Mouse (Mus musculus): ENCODE results near the gene Cd82.

Cd82 gene

DNA sequence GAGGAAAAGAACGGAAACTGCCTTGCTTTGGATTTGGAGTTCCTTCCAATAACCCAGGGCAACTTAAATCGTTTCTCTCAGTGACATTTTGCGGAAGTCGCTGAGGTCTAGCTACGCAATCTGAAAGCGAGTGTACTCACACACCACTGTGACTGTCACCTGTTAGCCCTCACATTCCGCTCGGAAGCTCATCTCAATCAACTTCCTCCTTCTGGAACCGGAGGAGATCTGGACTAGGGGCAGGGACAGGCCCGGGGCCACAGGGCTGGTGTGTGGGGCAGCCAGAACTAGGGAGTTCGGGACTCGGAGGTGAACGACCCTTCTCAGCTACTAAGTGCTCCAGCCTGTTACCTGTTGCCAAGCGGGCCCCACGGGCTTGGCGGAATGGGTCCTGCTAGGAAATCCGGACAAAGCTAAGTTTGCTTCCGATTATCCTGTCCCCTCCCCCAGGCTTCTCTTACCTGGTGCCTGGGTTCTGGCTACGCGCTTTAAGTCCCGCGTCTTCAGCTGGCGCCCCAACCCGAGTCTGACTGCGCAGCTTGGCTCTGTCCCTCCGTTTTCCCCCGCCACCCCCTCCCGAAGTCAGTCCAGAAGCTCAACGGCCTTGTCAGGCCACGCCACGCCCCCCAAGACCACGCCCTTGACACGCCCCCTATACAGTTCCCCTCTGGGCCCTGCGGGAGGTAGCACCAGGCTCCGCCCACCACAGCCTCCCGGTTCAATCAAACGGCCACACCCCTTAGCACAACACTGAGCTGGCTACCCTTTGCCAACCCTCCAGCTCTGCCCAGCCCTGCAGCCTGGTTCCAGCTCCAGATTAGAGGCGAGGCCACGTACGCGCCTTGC, 848 bp downstream of the Cd82 start:
- peak; percentile 73 for DNase-seq

DNA sequence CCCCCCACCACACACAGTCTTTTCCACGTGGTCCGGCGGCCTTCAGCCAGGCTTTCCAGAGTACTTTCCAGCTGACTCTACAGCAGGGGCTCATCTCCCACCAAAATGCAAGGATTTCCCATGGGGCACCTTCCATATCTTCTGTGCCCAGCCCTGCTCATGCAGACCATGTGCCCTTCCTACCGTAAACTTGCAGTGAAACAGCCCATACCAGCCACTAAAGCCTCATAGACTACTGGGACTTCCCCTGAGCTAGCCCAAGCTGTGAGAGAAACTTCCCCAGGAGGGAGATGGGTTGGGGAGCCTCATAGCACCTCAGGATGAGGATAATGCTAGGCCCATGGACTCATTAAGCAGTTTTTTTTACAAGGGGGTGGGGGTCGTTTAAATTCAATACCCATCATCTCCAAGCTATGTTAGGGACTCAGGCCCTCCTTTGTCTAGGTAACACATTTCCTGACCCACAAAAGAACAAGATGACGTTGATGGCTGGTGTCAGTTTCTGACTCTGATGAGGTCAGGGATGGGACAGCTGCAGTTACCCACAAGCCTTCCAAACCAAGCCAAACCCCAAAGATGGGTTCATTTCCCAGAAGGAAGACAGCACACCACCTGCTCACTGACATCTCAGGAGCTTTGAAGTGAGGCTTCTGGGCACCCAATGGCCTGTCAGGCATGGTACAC, 2.0 kb downstream of the Cd82 start:
- no peak for DNase-seq

DNA sequence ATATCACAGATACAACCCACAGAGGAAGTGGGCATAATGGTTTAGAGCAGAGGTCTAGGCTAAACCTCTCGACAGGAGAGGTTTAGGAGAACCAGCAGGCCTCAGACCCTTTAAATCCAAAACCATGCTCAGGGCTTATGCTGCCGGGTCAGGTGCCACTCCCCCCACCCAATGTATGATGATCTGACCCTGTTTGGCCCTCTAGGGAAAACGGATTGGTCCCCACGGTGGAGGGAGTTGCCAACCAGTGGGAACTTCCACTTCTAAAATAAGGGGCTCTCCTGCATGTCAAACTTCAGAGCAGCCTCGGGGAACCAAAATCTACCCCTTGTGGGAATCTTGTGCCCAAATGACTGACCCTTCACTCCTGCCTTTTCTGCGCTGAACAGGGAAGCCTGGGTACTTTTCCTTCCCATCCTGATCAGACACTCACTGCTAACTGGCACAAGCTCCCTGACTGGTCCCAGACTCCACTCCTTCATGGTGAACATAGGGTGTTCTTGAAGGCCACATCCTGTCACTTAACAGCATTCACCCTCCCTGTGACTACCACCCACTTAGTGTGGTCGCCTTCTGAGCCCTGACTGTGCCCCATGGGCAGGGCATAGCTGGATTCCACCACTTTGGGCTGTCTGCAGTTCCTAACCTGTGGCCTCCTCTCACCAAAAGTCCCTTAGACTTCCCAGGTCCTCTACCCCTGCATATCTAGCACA, 3.6 kb downstream of the Cd82 start:
- DNase-seq: no peak

DNA sequence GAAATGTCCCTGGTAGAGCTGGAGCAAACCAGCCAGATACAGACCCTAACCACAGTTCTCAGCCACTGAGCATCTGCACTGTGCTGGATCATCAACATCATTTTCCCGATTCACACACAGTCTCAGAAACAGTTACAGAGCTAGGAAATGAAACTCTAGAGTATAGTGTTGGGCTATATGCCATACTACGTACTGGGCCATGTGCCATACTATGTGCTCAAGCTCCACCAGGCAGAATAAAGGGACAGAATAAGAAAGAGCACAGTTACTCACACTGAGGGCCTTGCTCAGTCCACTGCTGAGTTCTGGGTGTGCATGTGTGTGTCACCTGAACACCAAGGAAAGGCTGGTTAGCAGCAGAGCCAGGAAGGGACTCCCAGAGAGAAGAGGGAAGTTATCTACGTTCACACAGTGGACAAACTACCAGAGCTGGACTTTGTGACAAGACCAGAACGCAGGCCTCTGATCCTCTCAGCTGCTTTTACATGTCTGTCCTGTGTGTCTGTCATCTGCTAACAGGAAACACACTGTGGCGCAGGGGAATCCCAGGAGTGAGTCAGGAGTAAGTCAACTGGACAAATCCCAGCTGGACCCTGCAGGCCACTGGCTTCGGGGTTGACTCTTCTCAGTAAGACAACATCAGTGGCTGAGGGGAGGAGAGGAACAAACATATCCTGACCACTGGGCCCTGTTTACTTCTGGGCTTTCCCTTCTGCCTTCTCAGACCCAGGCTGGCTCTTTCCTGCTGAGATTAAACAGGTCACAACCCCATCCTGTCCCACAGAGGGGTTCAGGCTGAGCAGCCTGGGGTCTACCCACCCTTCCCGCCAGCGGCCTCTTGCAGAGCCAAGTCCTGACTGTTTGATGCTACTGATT, 4.4 kb downstream of the Cd82 start:
- DNase-seq: no peak

DNA sequence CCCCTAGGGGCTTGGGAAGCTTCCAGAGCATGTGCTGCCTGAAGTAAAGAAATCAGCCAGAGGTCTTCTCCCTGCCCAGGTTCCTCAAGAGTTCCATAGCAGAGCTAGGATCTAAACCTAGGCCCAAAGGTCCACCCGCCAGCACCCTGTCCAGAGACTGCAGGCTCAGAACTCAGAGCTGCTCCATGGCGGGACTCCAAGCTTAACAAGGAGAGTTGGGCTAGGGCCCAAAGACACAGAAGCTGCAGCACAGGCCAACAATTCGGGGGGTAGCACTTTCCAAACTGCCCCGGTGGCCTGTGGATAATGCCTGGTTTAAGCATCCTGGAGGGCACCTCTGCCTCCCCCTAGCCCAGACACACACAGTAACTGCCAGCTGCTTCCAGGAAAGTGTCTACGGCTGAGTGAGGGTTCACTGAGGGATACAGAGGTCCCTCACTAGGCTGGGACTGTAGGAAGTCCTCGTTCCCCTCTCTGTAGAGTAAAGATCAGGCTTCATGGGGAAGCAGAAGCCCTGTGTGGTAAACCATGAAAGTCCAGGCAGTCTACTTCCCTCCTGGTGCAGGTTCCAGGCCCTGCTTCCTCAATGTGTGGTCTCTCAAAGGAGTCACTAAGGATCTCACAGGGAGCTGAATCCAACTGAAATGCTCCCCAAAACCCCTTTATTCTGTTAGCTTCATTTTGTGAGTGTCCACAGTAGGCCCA, 5.4 kb downstream of the Cd82 start:
- DNase-seq: no peak

DNA sequence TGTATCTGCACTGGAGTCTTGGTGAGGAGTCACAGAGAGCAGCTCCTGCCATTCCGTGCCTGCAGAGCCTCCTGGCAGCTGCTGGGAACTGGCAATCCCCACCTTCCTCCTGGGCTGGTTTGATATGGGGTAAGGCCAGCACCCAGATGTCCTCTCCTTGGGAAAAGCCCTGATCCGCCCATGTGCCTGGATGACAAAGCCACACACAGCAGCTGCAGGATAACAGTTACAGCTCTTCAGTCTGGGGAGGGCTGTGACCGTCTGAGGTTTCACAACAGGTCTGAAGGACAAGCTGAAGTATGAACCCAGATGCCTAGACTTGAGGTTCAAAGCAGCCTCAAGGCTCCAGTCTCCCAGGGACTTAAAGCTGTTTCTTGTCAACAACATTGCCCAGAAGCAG, 6.8 kb downstream of the Cd82 start:
- no peak for DNase-seq

DNA sequence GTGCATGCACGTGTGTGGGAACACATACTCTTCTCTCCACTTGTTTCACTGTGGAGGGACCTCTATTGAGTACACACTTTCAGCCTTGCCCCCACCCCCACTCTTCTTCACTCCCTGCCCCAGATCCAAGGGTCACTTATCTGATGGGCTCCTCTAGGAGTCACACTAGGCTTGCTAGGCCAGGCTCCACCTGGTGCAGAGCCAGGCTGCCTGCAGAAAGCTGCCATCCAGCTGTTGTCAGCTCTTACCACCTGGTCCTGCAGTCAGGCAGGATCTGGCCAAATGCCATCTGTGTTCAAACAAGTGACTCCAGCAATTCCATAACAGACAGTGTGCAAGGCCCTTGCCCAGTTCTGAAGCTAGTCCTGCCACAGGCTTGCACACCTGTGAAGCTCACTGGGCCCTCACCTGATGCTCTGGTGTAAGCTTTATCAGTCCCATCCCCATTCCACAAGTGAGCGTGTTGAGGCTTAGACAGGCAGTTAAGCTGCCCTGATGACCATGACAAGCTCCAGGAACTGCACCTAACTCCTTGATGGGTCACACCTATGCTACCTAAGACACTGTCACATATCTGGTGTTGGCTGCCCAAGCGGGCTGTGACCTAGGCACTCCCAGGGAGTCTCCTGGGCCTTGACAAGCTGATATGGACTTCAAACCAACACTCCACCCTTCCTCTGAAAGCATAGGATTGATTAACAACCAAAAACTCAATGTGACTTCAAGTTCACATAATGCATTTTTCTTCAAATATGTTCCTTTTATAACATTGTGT, 7.9 kb downstream of the Cd82 start:
- DNase-seq: no peak

DNA sequence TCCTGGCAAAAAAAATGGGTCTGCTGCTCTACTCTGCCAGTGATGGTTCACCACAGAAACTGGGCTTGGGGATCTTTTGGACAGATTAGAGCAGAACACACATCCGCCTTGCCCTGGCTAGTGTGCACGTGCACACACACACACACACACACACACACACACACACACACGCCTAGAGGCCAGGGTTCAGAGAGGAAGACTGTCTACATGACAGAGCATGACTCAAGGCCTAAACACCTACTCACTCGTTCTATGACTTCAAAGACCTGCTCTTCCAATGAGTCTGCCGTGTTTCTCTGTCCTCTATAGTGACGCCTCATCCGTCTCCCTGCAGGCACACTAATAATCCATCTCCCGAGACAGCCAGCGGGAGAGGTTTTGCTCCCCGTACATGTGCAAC, 8.6 kb downstream of the Cd82 start:
- no peak for DNase-seq

- DNase-seq: no peak
Observed at GRCm38 (mm10) chr2:93453046-93453445, 9.9 kb downstream of the Cd82 start.

DNA sequence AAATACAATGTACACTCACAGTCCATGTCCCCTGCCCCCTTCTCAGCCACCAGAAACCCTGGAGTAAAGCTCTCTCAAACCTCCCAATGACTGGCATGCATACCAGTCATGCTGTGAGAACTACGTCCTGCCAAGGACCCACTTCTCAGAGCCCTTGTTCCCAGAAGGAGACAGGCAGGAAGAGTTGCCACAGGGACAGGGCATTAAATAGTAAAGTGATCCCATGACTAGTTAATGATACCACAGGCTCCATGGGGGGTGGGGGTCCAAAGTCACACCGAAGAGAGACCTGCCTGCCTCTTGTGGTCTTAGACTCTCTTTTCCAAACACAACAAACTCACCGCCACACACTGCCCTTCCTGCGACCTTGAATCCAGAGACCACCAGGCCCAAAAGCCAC, 10.4 kb downstream of the Cd82 start:
- DNase-seq: no peak

DNA sequence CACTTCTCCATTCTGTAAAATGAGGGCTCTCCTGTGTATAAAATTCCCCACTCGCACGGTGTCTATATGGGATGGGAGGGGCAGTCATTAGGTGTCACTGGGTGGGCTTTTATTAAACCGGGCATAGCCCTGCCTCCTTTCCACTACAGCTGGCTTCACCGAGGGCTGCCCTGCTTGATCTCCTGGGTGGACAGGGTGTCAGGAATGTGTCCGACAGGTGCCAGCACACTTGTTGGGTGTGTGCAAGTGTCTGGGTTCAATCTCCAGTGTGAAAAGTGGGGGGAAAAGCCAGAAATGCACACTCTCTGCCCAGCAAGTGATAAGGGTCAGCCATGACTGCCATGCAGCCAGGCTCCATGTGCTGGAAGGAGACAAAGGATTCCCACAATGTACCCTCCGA, 10.9 kb downstream of the Cd82 start:
- no peak for DNase-seq

GRCm38 (mm10) chr2:93451219-93451938, 11.6 kb downstream of the Cd82 start:
- DNase-seq: no peak

DNA sequence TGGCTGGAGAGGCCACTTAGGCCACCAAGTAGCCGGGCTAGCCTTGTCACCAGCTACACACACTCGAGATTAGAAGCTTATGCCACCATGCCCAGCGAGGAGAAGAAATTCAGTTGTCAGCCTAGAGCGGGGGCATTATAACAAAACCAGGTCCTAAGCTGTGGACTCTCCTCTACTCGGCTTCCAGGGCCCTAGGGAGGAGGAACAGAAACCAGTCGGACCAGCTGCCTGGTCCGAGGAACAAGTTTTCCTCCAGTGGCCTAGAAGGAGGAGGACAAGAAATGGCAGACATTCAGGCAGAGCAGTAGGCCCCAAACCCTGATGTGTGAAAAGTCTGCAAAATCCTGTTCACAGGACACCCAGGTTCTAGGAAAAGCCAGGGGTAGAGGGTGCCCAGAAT, 12.2 kb downstream of the Cd82 start:
- no peak for DNase-seq

DNA sequence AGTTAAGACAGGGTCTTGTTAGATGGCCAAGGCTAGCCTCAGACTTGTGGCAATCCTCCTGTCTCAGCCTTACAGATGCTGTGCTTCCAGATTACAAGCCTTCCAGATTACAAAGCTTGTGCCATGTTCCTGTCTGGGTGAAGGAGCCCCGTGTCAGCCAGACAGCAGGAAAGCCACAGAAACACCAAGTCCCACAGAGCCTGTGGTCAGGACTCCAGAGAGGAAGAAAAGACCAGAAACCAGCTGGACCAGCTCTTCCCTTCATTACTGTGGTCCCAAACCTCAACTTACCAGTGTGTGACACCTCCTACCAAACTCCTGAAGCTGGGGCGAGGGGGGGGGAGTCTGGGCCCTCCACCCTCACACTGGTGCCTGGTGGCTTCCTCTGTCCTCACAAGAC, 13.3 kb downstream of the Cd82 start:
- no peak for DNase-seq

DNA sequence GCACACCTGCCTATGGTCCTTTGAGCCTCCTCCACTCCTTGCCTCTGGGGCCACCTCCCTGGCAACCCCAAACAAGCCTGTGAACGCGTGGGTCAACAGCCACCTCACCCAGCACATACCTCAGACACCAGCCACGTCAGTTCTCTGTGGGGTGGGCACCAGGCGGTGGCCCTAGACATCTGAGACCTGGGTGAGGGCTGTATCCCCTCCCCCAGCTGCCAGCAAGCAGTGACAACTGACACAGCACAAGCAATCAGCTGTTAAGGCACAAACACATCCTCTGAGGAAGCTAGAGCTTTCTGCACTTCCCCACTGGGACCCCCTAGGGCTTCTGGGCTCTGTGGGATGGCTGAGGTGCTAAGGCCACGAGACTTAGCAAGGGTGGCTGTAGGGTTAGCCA, 14.2 kb downstream of the Cd82 start:
- no peak for DNase-seq

DNA sequence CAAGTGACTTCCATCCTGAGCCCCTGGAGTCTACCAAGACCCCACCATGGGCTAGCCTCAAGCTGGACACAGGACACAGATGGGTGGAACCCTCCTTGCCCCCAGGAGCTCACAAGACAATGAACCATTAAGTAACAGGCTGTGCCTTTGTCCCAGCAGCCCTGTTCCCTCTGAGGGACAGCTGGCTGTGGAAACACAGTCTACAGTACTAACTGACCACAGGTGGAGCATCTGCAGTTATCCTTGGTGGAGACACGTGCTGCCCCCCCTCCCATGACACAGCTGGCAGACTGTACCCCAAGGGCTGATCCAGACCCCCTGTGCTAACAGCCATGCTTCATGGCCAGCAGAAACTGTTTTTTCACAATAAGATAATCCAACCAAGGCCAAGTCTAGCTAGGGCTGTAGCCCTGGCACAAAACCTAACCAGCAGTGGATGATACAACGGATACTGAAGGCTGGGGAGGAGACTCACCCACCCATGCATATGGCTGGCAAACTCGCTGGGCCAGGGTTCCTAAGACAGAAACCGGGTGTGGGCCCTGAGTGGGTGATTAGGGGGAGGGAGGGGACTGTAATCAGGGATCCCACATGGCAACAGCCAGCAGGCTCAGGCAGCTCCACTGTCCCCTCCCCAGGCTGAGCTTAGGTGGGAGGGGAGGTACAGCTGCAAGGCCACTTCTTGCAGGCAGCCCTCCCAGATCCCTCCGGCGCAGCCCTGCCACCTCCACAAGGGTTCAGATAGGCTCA, 15.3 kb downstream of the Cd82 start:
- DNase-seq: no peak

DNA sequence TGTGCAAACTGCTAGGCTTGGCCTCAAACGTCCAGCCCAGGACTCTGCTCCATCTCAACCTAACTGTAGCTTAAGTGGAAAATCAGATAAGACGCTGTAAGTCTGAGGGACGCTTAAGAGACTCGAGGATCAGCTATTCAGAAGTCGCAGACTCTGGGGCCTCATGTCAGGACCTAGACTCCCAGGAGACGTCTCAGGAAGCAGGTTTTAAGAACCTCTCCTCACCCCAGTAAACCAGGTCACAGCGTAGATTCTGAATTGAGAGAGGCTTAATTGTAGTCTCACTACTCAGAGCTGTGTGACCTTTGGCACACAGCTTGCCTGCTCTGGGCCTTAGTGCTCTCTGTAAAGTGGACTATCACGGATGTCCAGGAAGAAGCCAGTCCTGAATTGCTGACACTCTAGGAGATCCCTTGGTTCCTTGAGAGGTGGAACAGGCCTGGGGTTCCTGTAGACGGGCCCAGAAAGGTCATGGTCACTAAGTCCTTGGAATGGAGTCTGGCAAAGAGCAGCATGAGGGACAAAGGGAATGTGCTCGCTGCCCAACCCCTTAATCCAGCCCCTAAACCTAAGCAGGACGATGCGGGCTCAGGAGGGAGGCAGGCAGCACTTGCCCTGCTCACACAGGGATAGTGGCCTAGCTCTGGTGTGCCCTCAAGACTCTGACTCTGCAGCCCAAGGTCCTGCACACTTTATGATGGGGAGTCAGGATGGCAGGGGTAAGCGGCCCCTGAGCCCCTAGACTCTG, 16.2 kb downstream of the Cd82 start:
- no peak for DNase-seq

- DNase-seq: no peak
Observed at GRCm38 (mm10) chr2:93445237-93445651, 17.7 kb downstream of the Cd82 start.

- DNase-seq: no peak
Observed at GRCm38 (mm10) chr2:93444280-93444679, 18.7 kb downstream of the Cd82 start.
